Mouse (Mus musculus) heart, postnatal 10 days (tissue): ENCODE measurements around the gene Taf1c. TPM values are rescaled to one million over a fixed set of nuclear protein-coding genes. Genes with fewer than 3 reads are reported as not detected.

Experiments
- DNase-seq, 2 experiments: peaks; one replicate each; pipeline ENCODE4 v3.0.0; 2021
- intact Hi-C: fragments of 180-260 bp; cut with DNase I; formaldehyde crosslinking; loops from one replicate; pipeline ENCODE4 v1.15.1; 2025
- total RNA-seq, 2 experiments: library from RNA; stranded (reverse); gene quantifications; 2 replicates each; pipeline ENCODE4 v1.2.3; 2021

The Taf1c gene
- total RNA-seq, result 1 to 10 TPM; 3.9 to 4.7 TPM

DNA sequence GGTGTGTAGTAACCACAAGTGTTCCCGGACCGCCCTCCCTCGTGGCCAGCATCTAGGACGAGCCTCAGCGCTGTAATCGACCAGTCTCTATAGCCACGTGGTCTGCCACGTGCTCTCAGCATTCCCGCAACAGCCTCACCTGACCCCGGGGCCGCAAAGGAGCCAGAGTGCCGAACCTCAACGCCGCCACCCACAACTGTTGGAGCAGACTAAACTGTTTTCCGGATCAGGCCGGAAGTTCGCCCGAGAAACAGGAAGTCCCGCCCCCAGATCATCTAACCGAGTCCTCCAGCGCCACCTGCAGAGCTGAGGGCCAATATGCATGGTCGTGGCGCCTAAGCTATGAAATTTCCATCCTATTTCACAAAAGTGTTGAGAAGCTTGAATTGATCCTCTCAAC, at the start of gene Taf1c:
Gene Taf1c (minus strand): TSS at position 227 of the 400 bp plus-strand sequence.
- peak; percentile 93 to 98 for DNase-seq
- intact Hi-C loops, result loop anchor here (2.0 to 10.0 kb wide), 5 partner anchors 30 to 190 kb away; partner anchors contain the start of genes Dnaaf1, Hsdl1 and Mbtps1

DNA sequence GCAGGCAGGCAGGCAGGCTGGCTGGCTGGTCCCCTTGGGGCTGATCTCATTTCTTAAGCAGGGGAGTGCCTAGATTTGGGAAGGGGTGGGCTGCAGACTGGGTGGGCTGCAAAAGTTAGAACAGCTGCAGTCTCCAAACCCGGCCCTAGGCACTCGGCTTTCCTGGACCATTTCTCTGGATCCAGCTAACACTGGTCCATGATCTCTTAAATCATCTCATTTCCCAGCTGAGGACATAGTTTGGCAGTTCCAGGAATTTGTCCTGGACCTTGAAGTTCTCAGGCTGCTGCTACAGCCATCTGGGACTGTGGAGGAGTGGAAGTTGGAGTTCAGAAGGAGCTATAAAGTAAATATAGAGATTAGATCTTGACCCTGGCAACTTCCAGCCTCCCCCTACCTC, 46.3 kb upstream of the Taf1c start:
- intact Hi-C loops, result no loop called here
- peak; percentile 36 to 44 for DNase-seq

DNA sequence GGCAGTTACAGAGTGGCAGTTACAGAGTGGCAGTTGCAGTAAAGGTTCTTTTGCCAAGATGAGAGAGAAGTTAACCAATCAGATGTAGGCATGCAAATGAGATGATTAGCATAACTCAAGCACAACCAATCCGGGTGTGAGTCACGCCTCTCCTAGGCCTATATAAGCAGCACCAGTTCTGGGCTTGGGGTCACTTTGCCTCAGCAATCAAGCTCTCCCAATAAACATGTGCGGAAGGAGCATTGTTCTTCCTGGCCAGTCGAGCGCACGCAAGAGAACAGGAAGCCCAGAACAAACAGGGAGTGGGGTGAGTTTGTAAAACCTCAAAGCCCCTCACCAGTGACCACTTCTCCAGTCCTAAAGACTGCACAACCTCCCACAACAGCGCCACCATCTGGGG, 41.8 kb upstream of the Taf1c start:
- intact Hi-C loops, result no loop called here
- no peak for DNase-seq

DNA sequence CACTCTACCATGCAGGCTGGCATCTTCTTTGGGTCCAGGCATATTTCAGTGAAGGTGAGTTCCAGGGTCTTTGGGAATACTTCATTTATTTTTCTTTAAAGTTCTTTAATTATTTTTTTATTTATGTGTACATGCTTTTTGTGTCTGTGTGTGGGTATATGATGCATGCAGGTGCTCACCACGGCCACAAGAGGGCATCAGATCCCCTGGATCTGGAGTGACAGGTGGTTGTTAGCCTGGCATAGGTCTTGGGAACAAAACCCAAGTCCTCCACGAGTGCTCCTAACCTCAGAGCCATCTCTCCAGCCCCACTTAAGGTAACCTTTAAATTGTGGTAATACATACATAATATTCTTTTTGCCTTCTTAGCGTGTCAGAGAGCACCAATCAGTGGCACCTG, 41.2 kb upstream of the Taf1c start:
- no peak for DNase-seq
- intact Hi-C loops, result no loop called here

DNA sequence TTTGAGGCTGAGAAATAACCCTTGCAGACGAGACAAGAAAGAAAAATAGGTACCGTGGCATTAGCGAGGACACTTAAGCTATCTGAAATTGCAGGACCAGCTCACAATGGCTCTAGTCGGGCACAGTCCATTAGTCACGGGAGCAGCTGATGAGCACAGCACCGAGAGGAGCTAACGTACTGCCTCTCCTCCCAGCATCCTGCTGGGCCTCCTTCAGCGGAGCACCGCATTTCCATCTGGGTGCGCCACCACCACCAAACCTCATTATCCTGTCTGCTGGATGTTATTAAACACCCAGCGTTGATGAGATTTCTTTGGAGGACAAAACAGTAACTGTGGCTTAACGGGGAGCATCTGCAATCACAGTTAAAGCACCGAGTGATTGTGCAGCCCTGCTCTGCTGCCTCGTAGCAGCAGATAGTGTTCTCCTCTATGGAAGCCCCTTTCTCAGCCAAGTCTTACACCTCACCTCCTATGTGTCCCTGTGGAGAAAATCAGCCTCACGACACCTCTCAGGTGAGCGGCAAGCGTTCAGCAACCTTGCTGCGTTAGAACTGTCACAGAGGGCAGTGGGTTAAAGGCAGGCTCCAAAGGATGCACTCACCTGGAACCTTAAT, 40.1 kb upstream of the Taf1c start:
- intact Hi-C loops, result no loop called here
- DNase-seq, result no peak

DNA sequence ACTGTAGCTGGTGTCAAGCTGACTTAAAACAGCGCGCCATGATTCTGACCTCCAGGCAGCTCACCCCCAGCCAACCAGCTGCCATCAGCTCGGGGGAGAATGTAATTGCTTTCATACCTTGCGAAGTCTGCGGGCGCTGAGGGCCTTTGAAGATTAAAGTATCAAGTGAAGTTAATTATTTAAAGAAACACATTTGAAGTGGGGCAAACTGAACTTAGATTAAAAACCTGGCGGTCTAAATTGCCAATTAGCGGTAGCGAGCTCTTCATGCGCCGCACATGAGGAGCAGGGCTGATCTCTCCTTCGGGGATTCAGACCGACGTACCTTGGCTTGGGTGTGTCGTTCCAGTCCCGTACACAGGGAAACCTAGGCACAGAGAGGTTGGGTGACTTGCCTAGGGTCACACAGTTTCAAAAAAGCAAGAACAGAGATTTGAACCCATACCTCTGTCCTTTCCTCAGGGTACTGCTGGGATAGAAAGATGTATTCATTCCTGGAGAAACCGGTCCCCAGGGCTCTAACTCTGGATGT, 39.5 kb upstream of the Taf1c start:
- no peak for DNase-seq
- intact Hi-C loops, result no loop called here

DNA sequence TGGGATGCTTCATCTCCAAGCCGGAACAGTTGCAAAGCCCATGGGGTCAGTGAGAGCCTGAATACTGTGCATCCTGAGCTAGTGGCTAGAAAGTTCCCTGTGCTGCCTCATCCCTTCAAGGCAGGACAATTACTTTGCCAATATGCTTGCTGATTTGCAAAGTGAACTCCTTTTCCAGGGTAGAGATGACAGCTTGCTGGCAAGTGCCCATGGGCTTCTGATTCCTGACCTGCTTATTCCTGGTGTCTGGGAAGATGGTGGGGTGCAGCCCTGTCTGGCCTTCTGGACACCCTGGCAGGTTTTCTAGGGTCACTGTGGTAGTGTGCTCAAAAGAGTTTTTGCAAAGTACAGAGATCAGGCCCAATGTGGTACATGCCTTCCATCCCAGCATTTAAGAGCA, 37.9 kb upstream of the Taf1c start:
- no peak for DNase-seq
- intact Hi-C loops, result no loop called here

DNA sequence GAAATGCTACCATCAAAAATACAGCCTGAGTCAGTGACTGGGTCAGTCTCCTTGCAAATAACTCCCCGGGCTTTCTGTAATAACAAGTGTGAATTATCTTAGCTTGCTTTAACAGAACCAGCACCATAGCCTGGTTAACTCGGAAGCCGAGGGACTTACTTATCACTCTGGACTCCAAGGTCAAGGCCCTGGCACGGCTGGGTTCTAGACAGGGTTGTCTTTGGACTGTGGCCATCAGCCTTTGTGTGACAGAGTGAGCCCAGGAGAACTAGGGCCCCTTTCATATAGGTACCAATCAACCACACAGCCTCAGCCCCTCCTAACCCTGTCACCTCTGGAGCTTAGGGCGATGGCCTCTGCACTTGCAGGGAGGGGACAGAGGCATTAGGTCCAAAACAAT, 36.0 kb upstream of the Taf1c start:
- intact Hi-C loops, result no loop called here
- no peak for DNase-seq

DNA sequence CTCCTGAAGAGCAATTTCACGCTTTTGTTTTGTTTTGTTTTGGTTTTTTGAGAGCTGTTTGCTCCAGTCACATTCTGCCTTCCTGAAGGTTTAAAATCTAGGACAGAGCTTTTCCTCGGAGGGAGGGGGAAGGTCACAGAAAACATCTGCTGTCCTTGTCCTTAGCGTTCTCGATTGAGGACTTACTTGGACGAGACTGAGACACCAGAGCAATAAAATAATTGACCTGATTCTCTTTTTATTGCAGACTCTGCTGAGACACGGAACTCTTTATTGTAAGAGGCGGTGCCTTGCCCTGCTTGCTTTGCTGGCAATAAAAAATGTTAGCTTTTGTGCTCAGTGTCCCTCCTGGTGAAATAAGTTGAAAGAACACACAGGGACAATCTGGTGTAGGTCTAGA, 34.8 kb upstream of the Taf1c start:
- intact Hi-C loops, result no loop called here
- no peak for DNase-seq

DNA sequence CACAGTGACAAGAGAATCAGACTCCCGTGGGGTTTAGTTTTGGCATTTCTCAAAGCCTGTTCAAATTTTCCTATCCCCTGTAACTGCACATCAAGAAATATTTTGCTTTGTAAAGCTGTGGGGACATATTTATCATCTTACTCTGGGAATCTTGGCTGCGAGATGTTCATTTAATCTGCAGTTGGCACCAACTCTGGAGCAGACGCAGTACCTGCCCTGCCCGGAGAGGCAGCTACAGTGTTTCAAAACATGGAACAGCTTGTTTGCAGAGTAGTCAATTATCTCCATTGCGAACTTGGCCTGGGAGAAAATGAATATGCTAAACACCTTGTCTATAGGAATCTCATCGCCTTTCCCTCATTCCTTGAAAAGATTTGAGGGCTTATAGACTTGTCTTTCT, 33.2 kb upstream of the Taf1c start:
- intact Hi-C loops, result no loop called here
- no peak for DNase-seq

DNA sequence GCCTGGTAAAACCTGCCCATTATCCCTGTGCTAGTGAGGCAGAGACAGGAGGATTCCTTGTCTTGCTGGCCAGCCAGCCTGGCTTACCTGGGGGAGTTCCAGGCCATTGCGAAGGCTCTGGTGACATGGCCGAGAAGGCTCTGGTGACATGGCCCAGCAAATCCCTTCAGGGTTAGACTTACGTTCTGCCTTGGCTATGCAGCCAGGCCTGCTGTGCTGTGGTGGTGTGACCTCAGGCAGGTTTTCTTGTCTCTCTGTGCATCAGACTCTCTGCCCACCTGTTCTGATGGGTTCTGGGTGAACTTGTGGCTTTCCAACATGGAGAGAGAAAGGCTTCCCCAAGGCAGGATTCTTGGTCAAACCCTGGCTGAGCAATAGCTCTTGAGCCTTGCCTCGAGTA, 32.4 kb upstream of the Taf1c start:
- intact Hi-C loops, result no loop called here
- DNase-seq, result no peak

DNA sequence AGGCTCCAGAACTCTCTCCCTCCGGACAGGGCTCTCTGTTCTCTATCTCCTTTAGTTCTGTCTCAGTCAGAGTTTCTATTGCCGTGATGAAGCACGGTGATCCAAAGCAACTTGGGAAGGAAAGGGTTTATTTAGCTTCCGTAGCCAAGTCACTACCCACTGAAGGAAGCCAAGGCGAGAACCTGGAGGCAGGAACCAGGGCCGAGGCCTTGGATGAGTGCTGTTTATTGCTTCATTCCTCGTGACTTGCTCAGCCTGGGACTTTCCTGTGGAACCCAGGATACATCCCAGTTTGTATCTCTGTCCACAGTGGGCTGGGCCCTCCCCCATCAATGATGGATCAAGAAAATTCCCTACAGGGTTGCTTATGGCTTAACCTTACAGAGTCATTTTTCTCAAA, 31.7 kb upstream of the Taf1c start:
- no peak for DNase-seq
- intact Hi-C loops, result no loop called here

DNA sequence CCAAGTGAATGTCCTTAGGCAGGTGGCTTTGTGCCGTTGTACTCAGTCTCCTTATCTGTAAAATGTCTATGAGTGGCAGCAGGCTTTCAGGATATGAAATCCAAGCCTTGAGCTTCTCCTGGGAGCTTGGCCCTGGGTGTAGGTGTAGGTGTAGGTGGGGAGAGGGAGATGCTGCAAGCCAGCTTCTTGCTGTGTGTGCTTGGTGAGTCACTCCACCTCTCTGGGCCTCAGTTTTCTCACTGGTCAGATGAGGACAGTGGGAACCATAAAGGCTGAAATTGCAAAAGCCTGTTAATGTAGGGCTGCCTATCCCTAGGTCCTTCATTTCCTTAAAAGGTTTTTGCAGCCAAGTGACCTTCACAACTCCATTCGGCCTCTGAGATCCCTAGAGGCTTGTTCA, 30.9 kb upstream of the Taf1c start:
- no peak for DNase-seq
- intact Hi-C loops, result no loop called here

DNA sequence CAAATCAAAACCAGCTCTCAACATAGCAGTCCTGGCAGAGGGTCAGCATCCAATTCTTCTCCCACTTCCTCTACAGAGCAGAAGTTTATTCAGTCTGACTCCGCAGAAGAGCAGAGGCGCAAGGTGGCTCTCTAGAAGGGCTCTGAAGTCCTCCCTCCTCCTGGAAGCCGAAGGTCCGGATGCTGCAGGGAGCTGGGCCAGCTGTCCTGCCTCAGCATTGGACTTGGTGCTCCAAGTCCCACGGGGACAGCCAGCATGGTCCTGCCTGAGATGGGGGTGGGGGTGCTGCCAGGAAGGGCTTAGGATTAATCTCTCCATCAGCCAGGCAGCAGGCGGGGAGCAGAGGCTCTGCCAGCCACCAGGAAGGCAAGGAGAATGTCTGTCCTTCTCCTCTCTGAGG, 30.4 kb upstream of the Taf1c start, which contains the start of gene Kcng4:
Gene Kcng4 (minus strand): TSS at position 303 of the 400 bp plus-strand sequence.
- DNase-seq, result peak; percentile 40 to 48
- intact Hi-C loops, result no loop called here

DNA sequence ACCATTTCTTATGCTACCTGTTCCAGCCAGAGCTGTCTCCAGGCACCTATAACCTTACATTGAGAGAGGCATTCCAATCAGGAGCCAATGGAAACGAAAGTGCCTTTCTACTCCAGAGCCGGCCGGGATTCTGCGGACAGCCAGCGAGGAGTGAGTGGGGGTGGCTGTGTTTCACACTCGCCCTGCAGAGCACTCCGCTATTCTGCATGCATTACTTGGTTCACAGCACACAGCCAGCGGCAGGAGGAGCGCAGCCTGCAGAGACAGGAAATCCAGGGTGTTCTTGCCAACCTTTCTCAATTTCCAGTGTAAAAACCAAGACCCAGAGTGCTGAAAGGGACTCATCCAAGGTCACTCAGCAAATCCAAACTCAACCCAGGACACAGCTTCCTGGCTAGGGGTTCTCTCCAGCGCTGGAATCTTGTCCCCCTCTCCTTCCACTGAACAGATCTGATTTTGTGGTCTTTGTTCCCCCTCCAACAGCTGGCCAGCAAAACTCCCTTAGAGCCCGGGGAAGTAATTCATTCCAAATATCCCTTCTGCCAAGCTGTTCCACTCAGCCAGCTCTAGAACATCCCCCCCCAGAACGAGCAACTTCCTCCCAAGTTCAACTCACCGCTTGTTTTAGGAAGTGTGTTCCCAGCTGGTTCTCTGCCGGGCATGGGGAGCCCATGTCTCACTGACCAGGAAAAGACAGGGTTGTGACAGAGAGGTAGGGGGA, 29.8 kb upstream of the Taf1c start:
- DNase-seq, result peak in 1 of 2 experiments; percentile 26
- intact Hi-C loops, result no loop called here

DNA sequence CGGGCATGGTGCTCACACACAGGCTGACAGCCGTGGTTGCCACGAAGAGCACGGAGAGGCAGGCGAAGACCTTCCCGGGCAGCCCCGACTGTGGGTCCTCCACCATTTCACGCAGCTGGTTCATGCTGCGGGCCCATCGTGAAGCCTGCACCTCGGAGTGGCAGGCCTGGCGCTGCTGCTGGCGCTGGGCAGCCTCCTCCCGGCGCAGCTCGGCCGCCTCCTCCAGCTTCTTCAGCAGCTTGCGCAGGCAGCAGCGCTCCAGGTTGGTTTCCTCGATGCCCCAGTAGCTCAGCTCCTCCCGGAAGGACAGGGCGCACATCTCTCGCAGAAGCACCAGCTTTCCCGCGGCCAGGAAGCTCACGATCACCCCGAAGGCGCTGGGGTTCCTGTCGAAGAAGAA, 27.9 kb upstream of the Taf1c start:
- no peak for DNase-seq
- intact Hi-C loops, result no loop called here

DNA sequence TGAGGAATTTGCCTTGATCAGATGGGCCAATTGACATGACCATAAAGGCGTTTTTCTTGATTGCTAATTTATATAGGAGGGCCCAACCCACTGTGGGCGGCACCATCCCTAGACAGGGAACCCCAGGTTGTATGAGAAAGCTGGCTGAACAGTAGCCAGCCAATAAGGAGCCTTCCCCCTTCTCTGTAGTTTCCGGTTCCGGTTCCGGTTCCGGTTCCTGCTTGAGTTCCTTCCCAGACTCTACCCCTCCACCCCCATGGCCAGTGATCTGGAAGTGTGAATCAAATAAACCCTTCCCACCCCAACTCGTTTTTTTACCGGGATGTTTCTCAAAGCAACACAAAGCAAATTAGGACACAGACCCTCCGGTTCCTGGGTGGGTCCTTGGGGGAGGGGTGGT, 27.2 kb upstream of the Taf1c start:
- intact Hi-C loops, result no loop called here

DNA sequence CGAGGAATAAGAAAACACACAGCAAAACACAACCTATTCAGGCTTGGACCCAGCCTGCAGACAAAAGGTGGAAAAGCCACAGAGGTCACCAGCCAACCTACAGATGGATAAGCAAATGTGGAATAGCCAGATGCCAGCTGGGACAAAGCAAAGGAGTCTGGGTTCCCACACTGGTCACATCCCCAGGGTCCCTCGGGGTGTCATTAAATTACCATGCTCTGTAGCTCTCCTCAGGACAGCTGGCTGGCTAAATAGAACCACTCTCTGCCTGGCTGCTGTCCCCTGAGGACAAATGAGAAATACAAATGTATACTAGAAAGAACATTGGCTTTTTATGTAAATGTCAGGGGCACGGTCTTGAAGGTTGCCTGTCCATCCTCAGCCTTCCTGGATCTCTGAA, 25.8 kb upstream of the Taf1c start:
- DNase-seq, result no peak
- intact Hi-C loops, result no loop called here

More for the DNA sequence above, 27.2 kb upstream of the Taf1c start:
- DNase-seq, result no peak

DNA sequence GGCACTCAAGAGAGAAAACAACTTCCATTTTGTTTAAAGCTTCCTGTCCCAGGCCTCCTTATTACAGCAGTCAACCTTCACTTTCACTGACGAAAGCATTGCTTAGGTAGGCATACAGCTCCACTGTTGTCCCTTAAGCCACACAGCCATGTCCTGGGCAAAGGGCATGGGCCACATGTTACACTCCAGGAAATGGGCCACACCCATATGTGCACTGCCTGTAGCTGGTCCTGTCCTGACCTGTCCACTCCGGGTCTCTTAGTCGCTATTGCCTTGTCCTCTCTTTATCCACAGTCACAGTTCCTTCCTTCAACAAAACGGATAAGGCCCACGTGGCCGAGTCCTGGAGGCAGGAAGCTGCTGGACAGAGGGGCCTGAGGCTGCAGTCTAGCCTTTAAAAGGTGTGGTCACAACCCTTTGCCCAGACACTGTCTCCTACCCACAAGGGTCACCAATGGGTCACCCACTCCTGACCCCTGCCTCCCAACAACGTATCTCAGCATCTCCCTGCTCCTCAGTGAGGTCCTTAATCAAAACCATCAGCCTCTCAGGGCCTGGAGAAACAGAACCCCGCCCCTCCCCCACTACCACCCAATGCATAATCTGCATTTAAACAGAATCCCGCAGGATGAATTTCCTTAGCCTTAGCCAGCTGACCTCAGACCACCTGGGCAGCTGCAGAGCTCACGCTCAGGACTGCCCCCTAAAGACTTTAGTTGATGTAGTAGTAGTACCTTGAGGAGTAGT, 22.8 kb upstream of the Taf1c start:
- DNase-seq, result no peak
- intact Hi-C loops, result no loop called here

DNA sequence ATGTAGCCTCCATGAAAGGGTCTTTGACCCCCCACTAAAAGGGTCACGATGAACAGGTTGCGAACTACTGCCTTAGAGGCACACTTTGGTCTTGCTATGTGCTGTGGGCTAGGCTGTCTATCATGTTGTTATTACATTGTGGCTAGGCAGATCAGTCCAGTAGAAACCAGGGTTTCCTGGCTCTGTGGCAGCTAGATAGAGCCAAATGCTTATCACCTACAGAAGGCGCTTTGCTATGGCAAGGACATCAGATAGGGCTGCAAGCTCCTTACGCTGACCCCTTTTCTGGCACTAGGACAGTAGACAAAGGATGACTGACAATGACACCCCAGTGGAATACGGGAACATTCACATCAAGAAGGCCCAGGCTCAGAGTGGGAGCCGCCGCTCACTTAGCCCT, 22.2 kb upstream of the Taf1c start:
- intact Hi-C loops, result no loop called here
- DNase-seq, result no peak

DNA sequence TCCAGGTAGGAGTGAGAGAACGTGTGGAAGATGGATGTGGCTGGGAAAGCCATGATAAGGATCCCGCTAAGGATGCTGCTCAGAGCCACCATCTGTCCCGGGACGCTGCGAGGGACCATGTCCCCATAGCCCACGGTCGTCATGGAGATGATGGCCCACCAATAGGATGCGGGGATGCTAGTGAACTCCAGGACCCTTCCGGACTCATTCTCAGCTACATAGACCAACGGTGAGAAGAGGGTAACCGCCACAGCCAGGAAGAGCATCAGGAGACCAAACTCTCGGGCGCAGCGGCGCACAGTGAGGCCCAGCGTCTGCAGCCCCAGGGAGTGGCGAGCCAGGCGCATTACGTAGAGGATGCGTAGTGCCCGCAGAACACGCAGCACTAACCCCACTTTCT, 20.8 kb upstream of the Taf1c start:
- intact Hi-C loops, result no loop called here
- DNase-seq, result no peak

DNA sequence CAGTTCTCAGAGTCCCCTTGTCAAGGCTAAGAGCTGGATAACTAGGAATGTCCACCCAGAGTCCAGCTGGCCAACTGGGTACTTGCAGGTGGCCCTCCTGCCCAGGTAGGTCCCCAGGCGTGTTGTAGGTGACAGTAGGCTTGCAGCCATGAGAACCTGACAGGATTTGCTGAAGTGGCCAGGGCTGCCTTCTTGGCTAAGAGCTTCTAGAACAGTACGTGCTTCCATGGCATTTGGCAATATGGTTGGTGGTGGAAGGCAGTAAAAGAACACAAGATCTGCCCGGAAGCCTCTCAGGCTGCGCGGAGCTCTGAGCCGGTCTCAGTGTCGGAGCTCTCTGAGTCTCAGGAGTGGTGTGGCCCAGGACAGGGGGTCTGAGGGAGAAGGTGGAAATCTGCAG, 19.9 kb upstream of the Taf1c start:
- no peak for DNase-seq
- intact Hi-C loops, result no loop called here
